ENCODE assay signal across 25 mouse cellular contexts in genomic region chr12:103615141-103615540, GRCm38 (mm10). TPM values are rescaled to one million over a fixed set of nuclear protein-coding genes. Genes with fewer than 3 reads are reported as not detected.
"Had no signal": no experiment of that assay in that cellular context is flagged by ENCODE, and none has a peak within 500 bp of the region (broad histone marks: within the 10 kb centered on the region; RNA-seq: fewer than 3 reads in every experiment).

No protein-coding gene starts in this region.

- H3K4me1 ChIP-seq: limb, embryonic 10.5 days; limb, embryonic 13.5 days; liver, embryonic 15.5 days had no signal

- H3K27me3 ChIP-seq: limb, embryonic 13.5 days; liver, embryonic 15.5 days had no signal

- ATAC-seq: inflammation-experienced regulatory T-cells, adult 6 months had no signal

- DNase-seq: kidney, adult 18-20 months; kidney, adult 9 months; kidney, postnatal 14 days; layer of hippocampus, adult 9-11 months; liver; lung, adult 2 months; lung, postnatal 14 days; midbrain, embryonic 14.5 days; right cerebral cortex, adult 18-20 months; right cerebral cortex, postnatal 14 days; right cerebral cortex, postnatal 4 days; thymus, adult 2 months; thymus, postnatal 14 days; thymus, postnatal 4 days had no signal

- H3K27ac ChIP-seq: layer of hippocampus, adult 2 months; limb, embryonic 10.5 days; limb, embryonic 13.5 days; liver, embryonic 15.5 days; macrophage; stomach, postnatal 0 days had no signal

- H3K36me3 ChIP-seq: limb, embryonic 10.5 days; limb, embryonic 13.5 days had no signal

- H3K9ac ChIP-seq: limb, embryonic 13.5 days; liver, embryonic 15.5 days had no signal

- H3K9me3 ChIP-seq: limb, embryonic 10.5 days; limb, embryonic 13.5 days; liver, embryonic 15.5 days had no signal

- H3K4me2 ChIP-seq: limb, embryonic 13.5 days; liver, embryonic 15.5 days had no signal

- H3K4me3 ChIP-seq: layer of hippocampus, adult 2 months; limb, embryonic 10.5 days; limb, embryonic 13.5 days; liver, embryonic 15.5 days had no signal

RNA-seq across cellular contexts. Expression of gene Serpina10, which starts 16.1 kb away (rescaled TPM):
- polyA plus RNA-seq: inflammation-experienced regulatory T-cells, adult 6 months; limb, embryonic 10.5 days; limb, embryonic 13.5 days; lung, embryonic 16.5 days; macrophage; neural tube, embryonic 14.5 days had no signal

RNA-seq across cellular contexts. Expression of gene Serpina6, which starts 41.9 kb away (rescaled TPM):
- polyA plus RNA-seq: inflammation-experienced regulatory T-cells, adult 6 months; large intestine, adult 2 months; limb, embryonic 10.5 days; lung, adult 2 months; macrophage; midbrain, embryonic 14.5 days; midbrain, postnatal 0 days; stomach, postnatal 0 days; thymus, adult 2 months had no signal
